8 mouse cellular contexts compared by ENCODE assay signal in the genomic region with DNA sequence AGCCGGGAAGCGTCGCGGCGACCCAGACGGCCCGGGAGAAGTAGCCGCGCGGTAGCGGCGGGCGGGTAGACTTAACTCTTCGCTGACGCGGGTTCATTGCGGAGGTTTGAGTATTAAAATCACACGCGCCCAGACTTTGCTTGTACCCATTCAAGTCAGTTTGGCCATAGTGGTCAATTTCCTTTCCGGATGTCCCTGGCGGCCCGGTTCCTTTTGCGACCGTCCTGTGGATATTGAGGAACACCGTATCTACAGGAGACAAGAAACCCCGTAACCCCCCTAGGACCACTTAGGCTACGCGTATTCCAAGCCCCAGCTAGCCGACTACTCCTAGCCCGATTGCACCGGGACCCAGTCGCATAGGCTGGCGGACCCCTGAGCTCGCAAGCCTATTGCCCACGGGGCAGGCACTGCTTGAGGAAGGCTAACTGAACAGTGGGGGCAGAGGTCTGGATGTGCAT. TPM values are rescaled to one million over a fixed set of nuclear protein-coding genes. Genes with fewer than 3 reads are reported as not detected.
DNase-seq lines count a peak whose midpoint lies in the region; ATAC-seq lines count a peak whose summit lies in the region.

No protein-coding gene starts in this region.

- under 1% methylated on average over 35 of the region's 35 CpGs for WGBS in heart, embryonic 14.5 days
- 0% methylated on average over 35 of the region's 35 CpGs for WGBS in limb, embryonic 15.5 days
- WGBS in neural tube, embryonic 12.5 days: 1% methylated on average over 35 of the region's 35 CpGs

- peaks cover 31% of the 10 kb centered on the region for H3K36me3 ChIP-seq in heart, embryonic 14.5 days (ENCODE audit: control insufficient read depth, insufficient read depth, low read length)
- H3K36me3 ChIP-seq in limb, embryonic 15.5 days: peaks cover 8% of the 10 kb centered on the region
- H3K36me3 ChIP-seq in neural tube, embryonic 12.5 days: peaks cover 8% of the 10 kb centered on the region

- peak; percentile 45 to 54 for DNase-seq in cerebellum, postnatal 14 days
- DNase-seq in cerebellum, postnatal 25 days: no peak
- peak; percentile 31 to 46 for DNase-seq in thymus, adult 18-20 months
- no peak for DNase-seq in thymus, postnatal 4 days
- no peak for DNase-seq in layer of hippocampus, postnatal 14 days (ENCODE audit: low spot score in 2 of 2)

- ATAC-seq in heart, embryonic 14.5 days (ENCODE audit: insufficient number of reproducible peaks, insufficient read depth, low FRiP score, low read depth): no peak
- no peak for ATAC-seq in limb, embryonic 15.5 days (ENCODE audit: insufficient number of reproducible peaks, low FRiP score, low TSS enrichment, low read depth)
- ATAC-seq in neural tube, embryonic 12.5 days (ENCODE audit: low FRiP score, low read depth): peak; percentile 7; the same call in 1 of the 2 replicates

- peak overlapping the region; percentile 55 to 93; a peak in 3 of 4 replicates for H3K27ac ChIP-seq in heart, embryonic 14.5 days (replicated peaks in 1 of 2; ENCODE audit: control insufficient read depth in 1 of 2, insufficient read depth in 1 of 2, low read depth in 2 of 2, low read length in 2 of 2)
- H3K27ac ChIP-seq in limb, embryonic 15.5 days: peak overlapping the region; percentile 92
- H3K27ac ChIP-seq in neural tube, embryonic 12.5 days: peak overlapping the region; percentile 26; the same call in 1 of the 2 replicates

- peak overlapping the region; percentile 91 for H3K4me2 ChIP-seq in heart, embryonic 14.5 days (ENCODE audit: low read length)
- H3K4me2 ChIP-seq in limb, embryonic 15.5 days: peak overlapping the region; percentile 98
- peak overlapping the region; percentile 96 for H3K4me2 ChIP-seq in neural tube, embryonic 12.5 days (replicated peaks)

- peaks cover 7% of the 10 kb centered on the region; the same call in 1 of the 2 replicates for H3K27me3 ChIP-seq in heart, embryonic 14.5 days (ENCODE audit: control insufficient read depth, insufficient read depth, low read length)
- H3K27me3 ChIP-seq in limb, embryonic 15.5 days: peaks cover 29% of the 10 kb centered on the region
- H3K27me3 ChIP-seq in neural tube, embryonic 12.5 days (replicated peaks): peaks cover 27% of the 10 kb centered on the region

- H3K4me1 ChIP-seq in heart, embryonic 14.5 days (ENCODE audit: control insufficient read depth in 2 of 2, insufficient read depth in 2 of 2, low read length in 2 of 2): peaks cover 29 to 32% of the 10 kb centered on the region in 2 experiments
- peaks cover 57% of the 10 kb centered on the region for H3K4me1 ChIP-seq in limb, embryonic 15.5 days
- peaks cover 43% of the 10 kb centered on the region for H3K4me1 ChIP-seq in neural tube, embryonic 12.5 days

- peak overlapping the region; percentile 73 to 78 for H3K4me3 ChIP-seq in heart, embryonic 14.5 days (ENCODE audit: control insufficient read depth in 1 of 2, insufficient read depth in 1 of 2, low read depth in 1 of 2, low read length in 2 of 2)
- peak overlapping the region; percentile 75 for H3K4me3 ChIP-seq in limb, embryonic 15.5 days
- peak overlapping the region; percentile 72 for H3K4me3 ChIP-seq in neural tube, embryonic 12.5 days

- no peaks in the 10 kb centered on the region for H3K9me3 ChIP-seq in heart, embryonic 14.5 days (ENCODE audit: control insufficient read depth, low read length)
- H3K9me3 ChIP-seq in limb, embryonic 15.5 days: no peaks in the 10 kb centered on the region
- no peaks in the 10 kb centered on the region for H3K9me3 ChIP-seq in neural tube, embryonic 12.5 days

- peak overlapping the region; percentile 87 for H3K9ac ChIP-seq in heart, embryonic 14.5 days (ENCODE audit: low read length)
- H3K9ac ChIP-seq in limb, embryonic 15.5 days: peak overlapping the region; percentile 65
- peak overlapping the region; percentile 83 for H3K9ac ChIP-seq in neural tube, embryonic 12.5 days

RNA-seq across cellular contexts. Expression of a gene that starts 0.8 kb away (rescaled TPM):
- 19.7 and 21.0 TPM in 2 replicates for polyA plus RNA-seq in heart, embryonic 14.5 days (2014; fragmentation: Nextera tagmentation; extraction: Ambion mirVana)
- 16.0 and 19.7 TPM in 2 replicates for polyA plus RNA-seq in limb, embryonic 15.5 days (2015; fragmentation: Nextera tagmentation; extraction: Ambion mirVana)
- 21.4 and 22.3 TPM in 2 replicates for polyA plus RNA-seq in neural tube, embryonic 12.5 days (2016; fragmentation: Nextera tagmentation; extraction: Ambion mirVana)
- 1 to 10 TPM; 8.4 to 8.8 TPM for total RNA-seq in layer of hippocampus, postnatal 14 days (2021)

Comparison
In these comparisons a context has a peak if more than half of its experiments do, and no peak if none do; other contexts are left out.
1. DNase-seq: peak in cerebellum, postnatal 14 days (2 of 2) and thymus, adult 18-20 months (2 of 2); none in cerebellum, postnatal 25 days (0 of 2), thymus, postnatal 4 days (single experiment) and layer of hippocampus, postnatal 14 days (0 of 2).
2. H3K27ac ChIP-seq: peak in every context shown above with its lines; median percentile 92 in limb, embryonic 15.5 days; 74 in heart, embryonic 14.5 days; 26 in neural tube, embryonic 12.5 days.
3. Peak in every context shown above with its lines, with median percentiles within 50 percentile points of each other: H3K4me2 ChIP-seq, H3K4me3 ChIP-seq and H3K9ac ChIP-seq.